Mouse (Mus musculus) gastrocnemius, adult 8-10 months (tissue): ENCODE measurements at regions not wholly inside any gene's neighbourhood (a gene's known extent, or its start where the extent isn't known, plus 50 kb on each side); places are given as distances from the start of the nearest gene placed in this dataset.

Experiments used
- DNase-seq, 2 experiments: peaks; one replicate each; pipeline ENCODE4 v3.0.0; 2022; ENCODE audit warnings: low spot score in 2 of 2

GRCm38 (mm10) chr8:26680891-26681381 is 296.2 kb upstream of the Zfp703 start:
- no peak for DNase-seq

GRCm38 (mm10) chr8:26687146-26687545 is 290.0 kb upstream of the Zfp703 start:
- no peak for DNase-seq

GRCm38 (mm10) chr8:26688035-26688434 is 289.1 kb upstream of the Zfp703 start:
- no peak for DNase-seq

- no peak for DNase-seq
Observed at GRCm38 (mm10) chr8:26688745-26689478, 288.2 kb upstream of the Zfp703 start.

DNA sequence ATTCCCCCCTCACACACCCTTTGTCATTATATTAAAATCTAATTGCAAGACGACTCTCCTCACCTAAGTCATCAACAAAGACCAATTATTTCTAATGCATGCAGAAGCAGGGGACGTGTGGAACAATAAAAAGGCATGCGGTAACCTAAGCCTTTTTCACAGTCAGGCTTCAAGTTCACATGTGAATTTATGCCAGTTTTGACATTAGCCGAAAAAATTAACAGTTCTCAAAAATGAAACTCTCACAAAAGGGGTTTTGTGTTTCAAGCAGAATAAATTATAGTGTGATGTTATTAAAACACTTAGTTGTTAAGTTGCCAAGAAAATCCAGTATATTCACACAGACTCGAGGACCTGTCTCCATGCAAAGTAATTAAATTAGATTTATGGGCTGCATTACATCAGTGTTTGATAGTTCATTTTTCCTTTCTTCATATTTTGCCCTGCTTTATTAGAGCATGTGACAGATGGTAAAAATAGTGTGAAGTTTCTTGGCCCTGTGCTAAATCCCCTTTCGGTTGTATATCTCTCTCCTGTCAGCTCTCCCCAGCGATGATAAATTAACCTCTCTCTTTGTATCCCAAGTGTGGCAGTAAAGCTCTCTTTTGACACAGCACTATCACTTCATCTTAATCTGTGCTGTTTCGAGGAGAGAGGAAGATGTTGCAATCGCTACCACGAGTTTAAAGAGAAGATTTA is 287.5 kb upstream of the Zfp703 start:
- no peak for DNase-seq

GRCm38 (mm10) chr8:26690178-26690735 is 286.9 kb upstream of the Zfp703 start:
- DNase-seq, result peak in 1 of 2 experiments; percentile 12

GRCm38 (mm10) chr8:26697579-26698084 is 279.5 kb upstream of the Zfp703 start:
- DNase-seq, result no peak

DNA sequence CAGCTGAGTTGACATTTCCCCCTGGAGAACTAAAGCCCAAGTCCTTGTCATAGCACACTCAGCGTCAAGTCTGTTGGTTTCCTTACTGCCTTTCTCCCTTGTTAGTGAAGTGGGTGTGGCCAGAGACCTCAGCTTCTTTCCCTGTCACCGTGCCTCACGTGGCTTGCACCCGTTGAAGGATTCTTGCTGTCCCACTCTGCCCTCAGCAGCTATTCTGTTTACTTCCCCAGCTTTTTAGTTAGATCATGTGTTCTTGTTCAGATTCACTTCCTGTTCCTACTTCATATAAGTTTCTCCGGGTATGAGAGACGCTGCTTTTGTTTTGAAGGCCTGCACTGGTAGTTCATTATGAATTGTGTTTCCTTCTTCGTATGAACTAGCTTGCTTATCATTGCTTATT is 278.5 kb upstream of the Zfp703 start:
- DNase-seq, result no peak

- DNase-seq, result no peak
Observed at GRCm38 (mm10) chr8:26706048-26706767, 270.9 kb upstream of the Zfp703 start.

DNA sequence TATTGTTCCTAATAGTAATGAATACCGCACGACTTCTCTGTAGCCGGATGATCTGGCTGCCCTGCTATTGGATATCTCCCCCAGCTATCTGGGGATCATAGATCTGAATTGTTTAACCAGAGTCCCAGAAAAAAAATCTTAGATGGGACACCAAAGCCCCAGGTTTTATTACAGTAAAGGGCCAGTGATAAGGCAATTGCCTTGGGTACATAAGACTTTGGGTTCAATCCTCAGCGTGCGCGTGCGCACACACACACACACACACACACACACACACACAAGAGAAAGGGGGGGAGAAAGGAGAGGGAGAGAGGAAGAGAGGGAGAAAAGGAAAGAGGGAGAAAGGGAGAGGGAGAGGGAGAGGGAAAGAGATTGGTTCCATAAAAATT is 270.4 kb upstream of the Zfp703 start:
- DNase-seq, result no peak

GRCm38 (mm10) chr8:26713836-26714235 is 263.3 kb upstream of the Zfp703 start:
- DNase-seq, result peak; percentile 66 to 82

GRCm38 (mm10) chr8:26714714-26715113 is 262.4 kb upstream of the Zfp703 start:
- DNase-seq, result no peak

DNA sequence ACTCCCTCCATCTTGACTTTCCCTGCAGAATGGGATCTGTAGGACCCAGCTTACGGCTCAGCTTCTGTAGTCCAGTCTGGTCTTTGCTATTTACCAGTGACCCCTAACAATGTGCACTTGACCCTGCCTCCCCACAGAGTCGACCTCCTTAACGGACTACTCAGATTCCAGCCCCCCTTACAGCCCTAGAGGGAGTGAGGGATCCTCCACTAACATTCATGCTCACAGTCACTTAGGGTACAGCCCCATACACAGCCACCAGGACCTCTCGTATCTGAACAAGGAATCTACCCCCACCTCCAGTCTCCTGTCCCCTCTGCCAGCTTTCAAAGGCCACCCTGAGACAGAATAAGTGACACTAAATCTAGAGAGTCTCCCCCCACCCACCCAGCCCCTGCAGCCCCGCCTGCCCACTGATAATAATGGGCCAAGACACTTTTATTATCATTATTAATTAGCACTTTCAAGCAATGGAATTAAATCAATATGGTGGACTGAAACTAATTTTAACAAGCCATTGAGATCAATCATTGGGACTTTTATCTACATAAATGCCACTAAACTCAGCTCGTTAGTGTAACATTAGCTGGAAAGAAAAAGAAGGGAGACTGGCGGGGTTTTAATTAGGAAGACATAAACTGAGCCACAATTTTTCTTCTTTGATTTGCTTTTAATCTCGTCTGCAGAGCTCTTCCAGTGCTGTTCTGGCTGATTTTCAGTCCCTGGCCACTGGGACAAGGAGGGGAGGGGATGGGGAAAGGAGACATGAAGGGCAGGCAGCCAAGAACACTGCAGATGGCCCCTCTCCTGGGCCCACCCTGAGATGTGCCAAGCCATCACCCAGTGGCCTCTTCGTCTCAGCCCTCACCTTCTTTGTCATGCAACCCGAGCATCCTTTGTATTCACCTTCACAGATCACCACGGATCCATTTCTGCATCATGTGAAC is 258.4 kb upstream of the Zfp703 start:
- no peak for DNase-seq

DNA sequence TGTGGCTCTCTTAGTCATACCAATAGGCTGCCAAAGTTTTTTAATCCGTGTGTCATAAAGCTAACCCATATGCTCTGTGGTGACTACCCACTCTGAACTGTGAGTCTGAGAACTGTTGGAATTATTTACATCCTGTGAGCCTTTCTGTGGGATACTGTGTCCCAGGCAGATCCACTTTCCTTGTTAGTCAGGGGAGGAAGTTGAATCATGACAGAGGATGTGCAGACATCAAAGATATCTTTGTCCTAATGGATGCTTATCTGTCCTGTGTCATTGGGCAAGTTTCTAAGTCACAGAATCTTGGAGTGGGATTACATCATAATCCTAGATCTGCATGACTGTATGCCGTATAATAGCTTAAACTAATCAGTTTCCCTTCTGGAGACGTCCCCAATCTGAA is 254.4 kb upstream of the Zfp703 start:
- DNase-seq, result no peak

DNA sequence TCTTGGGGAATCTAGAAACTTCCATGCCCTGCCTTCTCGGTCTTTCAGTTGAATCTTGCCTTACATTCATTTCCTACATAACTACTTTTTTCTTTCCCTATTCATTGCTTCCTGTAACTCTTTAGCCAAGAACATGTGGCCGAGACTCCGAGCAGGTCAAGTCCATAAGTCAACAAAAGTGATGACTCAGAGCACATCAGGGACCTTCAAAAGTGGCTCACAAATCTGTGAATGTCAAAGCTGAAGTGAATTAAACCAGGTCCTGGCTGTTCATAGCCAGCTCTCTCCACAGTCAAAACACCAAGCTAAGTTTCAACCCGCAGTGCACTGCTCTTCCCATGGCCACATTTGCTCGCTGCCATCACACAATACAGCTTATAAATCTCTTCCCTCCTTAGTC is 252.5 kb upstream of the Zfp703 start:
- DNase-seq, result no peak

DNA sequence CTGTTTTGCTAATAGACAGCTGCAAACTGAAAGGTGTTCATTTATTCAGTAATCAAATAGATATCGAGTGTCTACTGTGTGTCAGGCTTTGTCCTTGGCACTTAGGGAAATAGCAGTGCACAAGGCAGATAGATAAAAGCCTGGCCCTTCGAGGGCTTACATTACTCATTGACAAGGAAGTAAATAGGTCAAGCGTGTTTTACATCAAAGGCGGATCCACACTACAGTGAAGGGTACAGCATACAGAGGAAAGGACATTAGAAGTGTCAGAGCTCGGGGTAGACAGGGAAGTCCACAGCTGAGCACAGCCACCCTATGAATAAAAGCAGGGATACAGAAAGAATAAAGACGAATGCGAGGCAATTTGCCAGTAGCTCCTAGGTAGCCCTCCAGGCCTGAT is 251.6 kb upstream of the Zfp703 start:
- no peak for DNase-seq

- no peak for DNase-seq
Observed at GRCm38 (mm10) chr8:26729351-26729750, 247.8 kb upstream of the Zfp703 start.

DNA sequence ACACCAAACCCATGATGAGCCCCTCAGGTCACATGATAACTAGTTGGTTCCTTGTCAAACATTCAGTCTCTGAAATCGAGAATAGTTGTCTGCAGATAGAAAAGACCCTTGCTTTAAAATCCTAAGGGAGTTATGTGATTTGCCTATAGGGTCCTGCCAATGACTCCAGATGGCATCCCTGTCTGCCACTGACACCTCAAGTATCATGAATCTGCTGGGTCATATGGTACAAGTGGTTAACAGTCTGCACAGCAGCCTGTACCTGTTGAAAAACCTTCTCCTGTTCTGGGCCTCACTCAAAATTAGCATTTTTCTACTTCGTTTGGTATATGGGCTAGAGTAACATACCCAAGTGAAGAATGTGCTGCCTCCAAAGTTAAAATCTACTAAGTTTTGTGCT is 246.0 kb upstream of the Zfp703 start:
- no peak for DNase-seq

DNA sequence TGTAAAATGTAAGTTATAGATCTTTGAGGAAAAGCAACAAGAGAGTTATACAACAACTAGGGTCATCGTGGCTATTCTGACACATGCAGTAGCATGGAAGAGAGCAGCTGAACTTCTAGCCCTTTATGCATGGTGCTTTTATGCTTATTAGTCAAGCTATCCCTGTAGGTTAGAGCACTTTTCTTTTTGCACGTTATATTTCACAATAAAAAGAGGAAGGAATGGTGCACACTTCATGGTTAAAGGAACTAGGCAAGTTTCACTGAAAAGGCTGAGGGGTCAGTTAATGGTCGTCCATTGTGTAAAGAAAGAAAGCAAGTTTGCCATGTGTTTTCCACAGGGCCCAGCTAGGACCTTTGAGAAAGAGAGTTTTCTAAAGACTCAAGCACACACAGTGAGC is 232.7 kb upstream of the Zfp703 start:
- no peak for DNase-seq

DNA sequence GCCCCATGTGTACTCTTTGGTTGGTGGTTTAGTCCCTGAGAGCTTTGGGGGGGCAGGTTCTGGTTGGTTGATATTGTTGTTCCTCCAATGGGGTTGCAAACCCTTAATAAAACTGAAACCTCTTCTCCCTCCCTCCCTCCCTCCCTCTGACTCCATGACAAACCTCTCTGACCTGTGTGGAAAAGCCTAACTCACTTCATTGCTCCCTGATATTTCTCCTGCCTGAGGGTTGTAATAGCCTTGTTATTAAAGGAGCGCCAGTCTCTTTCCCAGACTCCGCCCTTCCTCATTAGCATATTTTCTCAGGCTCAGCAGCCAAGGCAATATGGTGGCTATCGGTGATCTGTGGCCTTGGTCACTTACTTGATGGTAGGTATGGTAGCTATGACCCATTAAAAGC is 230.3 kb upstream of the Zfp703 start:
- no peak for DNase-seq
